Mouse (Mus musculus) stomach, postnatal 0 days (tissue): ENCODE data around the gene Aplp2.

Source experiments
- CTCF ChIP-seq: IDR thresholded peaks from 2 replicates; pipeline ENCODE4 v1.5.1; 2016; ENCODE audit warnings: antibody characterized with exemption, low read depth, mild to moderate bottlenecking, moderate library complexity
- EP300 ChIP-seq: optimal IDR thresholded peaks from 2 replicates; pipeline ENCODE3; 2016; ENCODE audit warnings: antibody characterized with exemption

GRCm38 (mm10) chr9:31236079-31236478, 24.5 kb upstream of the Aplp2 start:
- TF ChIP-seq CTCF (no peak), EP300 (no peak)
